Mouse (Mus musculus): ENCODE data around the gene Stx18.

Gene Stx18

GRCm38 (mm10) chr5:38038710-38039592 lies at the start of gene Stx18:
Stx18 (plus strand) TSS chr5:38038742.
- peak; percentile 85 for DNase-seq (ENCODE audit: low spot score)

DNA sequence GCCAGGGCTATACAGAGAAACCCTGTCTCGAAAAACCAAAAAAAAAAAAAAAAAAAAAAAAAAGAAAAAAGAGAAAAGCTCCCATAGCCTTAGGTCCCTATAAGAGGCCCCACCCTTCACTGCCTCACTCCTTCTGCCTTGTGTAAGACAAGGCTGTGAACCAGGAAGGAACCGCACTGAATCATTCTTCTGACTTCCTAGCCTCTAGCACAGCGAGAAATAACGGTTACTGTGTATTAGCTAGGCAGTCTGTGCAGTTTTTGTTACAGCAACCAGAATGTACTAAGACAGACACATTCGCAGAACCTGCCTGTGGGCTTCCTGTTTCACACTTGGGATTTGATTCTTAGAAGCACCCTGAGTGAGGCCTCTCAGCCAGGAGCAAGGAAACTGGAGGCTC lies 46.2 kb upstream of the Stx18 start:
- DNase-seq (ENCODE audit: low spot score): no peak

GRCm38 (mm10) chr5:37998805-37999204 lies 39.7 kb upstream of the Stx18 start:
- DNase-seq (ENCODE audit: low spot score): no peak

- no peak for DNase-seq (ENCODE audit: low spot score)
Observed at GRCm38 (mm10) chr5:38002573-38002972, 36.0 kb upstream of the Stx18 start.

DNA sequence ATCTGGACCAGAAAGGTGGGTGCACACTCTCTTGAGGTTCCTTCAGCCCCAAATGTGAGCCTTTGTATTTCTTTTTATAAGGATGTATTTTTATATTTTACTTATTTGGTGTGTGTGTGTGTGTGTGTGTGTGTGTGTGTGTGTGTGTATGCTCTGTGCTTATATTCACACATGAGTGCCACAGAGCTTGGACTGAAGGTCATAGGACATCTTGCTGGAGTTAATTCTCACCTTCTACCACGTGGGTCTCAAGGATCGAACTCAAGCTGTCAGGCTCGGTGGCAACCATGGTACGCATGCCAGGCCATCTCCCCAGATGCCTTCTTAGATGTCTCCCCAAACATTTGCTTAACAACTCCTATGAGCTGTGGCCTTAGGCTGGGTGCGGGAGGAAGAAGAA lies 33.8 kb upstream of the Stx18 start:
- DNase-seq (ENCODE audit: low spot score): no peak

DNA sequence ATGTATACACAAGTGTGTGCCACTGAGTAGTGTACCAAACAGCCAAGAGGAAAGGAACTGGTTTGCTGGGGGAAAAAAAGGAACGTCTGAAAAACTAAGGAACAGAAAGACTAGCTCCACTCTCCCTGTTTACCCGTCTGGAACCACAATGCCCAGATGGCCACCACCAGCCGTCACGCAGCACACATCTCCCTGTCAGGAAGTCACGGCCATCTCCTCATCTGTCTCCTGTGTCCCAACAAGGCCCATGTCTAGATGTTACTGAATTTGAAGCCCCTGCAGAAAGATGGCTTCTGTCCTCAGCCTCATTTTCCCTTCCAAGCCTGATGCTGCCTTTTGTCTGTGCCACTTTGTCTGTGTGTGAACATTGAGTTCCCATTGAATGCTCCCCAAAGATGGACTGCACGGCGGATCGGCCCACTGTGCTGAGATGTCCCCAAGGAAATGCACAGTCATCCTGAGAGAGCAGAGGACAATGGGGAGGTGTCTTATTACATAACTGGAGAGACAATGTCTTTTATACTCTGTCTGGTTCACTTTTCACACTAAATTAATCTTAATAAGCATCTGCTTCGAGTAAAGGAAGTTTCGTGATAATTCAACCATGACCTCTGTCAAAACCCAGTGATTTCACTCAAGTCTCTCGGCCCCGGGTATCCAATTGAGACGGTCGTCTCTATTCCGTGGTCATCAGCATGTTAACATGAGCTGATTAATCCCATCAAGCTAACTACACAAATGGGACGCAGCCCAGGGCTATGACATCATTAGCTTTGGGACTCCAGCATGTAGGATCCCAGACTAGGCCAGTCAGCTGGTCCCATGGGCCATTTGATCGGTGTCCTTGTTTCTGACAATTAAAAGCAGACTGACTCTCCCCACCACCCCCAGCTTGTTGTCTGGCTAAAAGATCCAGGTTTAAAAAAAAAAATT lies 31.9 kb upstream of the Stx18 start:
- no peak for DNase-seq (ENCODE audit: low spot score)

DNA sequence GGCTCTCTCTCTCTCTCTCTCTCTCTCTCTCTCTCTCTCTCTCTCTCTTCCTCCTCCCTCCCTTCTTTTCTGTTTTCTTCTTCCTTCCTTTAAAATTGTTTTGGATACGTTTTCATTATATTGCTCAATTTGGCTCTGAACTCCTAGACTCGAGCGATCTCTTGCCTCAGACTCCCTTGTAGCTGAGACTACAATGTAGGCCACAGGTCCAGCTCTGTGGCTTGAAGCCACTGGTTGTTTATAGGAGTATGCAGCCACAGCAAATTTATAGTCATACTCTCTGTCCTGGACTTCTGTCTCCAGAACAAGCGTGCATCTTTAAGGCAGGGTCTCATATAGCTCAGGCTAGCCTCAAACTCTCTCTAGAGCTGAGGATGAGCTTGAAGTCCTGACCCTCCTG lies 29.5 kb upstream of the Stx18 start:
- DNase-seq (ENCODE audit: low spot score): no peak

DNA sequence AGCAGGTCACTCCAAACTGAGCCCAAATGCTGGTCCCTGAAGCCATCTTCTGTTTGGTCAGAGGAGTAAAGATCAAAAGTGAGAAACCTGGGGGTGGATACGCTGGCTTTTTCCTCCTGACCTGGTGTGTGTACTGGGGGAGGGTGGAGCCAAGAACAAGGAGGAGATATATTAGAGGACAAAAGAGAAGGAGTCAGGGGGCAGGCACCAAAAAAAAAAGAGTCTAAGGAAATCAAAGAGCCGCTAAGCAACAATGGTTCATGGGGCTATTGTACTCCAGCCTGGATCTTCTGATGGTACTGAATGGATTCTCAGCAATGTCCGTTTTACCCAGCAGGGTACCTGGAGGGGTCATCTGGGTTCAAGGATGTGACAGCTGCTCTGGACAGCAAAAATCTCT lies 23.6 kb upstream of the Stx18 start:
- DNase-seq (ENCODE audit: low spot score): no peak

DNA sequence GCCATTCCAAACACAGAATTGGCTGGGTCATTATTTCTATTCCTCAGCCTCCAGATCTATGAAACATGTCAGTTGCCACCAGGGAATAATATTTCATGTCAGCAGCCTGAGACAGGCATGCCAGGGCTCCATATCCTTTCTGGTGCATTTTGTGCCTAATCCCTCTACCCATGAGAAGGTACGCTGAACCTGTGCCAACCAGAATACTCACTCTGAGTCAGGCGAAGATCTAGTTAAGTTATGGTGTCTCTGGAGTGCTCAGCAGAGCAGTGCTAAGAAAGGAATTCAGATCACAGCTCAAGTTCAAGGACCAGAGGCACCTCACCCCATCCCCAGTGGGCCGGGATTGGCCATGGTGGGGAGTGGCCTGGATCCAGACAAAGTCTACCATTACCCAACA lies 21.6 kb upstream of the Stx18 start:
- DNase-seq (ENCODE audit: low spot score): no peak

DNA sequence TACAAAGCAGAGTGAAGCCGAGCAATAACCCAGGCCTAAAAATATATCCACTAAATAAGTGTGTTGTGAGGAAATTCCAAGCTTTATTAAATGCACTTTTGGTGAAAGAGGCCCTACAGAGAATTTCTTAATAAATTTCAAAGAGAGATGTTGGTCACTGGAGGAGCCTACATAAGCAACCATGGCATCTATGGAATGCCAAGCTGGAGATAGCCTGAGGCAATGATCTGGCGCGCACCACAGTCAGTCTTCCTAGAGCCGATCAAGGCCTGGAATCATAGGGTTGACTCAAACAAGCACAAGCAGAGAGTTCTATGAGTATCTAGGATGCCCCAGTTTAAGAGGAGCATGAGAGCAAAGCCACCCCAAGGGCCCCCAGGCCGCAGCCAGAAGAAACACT lies 10.9 kb upstream of the Stx18 start:
- no peak for DNase-seq (ENCODE audit: low spot score)

DNA sequence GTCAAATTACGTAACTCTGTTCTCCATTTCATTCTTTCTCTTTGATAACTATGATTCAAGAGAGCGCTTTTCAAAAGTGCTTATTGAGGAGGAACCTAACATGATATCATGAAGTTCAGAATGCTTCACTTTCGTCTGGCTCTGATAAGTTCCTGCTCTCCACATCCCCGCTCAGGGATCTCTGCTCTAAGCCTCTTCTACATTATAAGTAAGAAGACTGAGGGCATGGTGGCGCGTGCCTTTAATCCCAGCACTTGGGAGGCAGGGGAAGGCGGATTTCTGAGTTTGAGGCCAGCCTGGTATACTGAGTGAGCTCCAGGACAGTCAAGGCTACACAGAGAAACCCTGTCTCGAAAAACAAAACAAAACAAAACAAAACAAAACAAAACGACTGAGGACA lies 268 bp upstream of the Stx18 start:
- DNase-seq (ENCODE audit: low spot score): no peak

- DNase-seq (ENCODE audit: low spot score): no peak
Observed at GRCm38 (mm10) chr5:38039796-38040195, 1.3 kb downstream of the Stx18 start.

DNA sequence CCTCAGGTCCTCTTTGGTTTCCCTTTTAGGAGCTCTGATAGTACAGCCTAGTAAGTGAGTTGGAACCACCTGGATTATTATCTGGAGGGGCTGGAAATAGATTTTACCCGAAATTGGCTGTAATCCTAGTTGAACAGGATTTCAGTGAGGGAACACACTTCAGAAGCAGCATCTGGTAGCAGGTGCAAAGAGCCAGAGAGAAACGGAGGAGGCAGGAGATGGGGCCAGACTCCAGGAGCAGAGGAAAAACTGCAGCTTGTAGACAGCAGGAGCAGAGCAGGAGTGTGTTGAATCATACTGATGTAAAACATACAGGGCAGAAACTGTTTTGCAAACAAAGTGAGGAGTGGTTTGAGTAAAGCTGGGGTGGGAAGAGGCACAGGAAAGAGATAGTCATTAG lies 6.4 kb downstream of the Stx18 start:
- no peak for DNase-seq (ENCODE audit: low spot score)

DNA sequence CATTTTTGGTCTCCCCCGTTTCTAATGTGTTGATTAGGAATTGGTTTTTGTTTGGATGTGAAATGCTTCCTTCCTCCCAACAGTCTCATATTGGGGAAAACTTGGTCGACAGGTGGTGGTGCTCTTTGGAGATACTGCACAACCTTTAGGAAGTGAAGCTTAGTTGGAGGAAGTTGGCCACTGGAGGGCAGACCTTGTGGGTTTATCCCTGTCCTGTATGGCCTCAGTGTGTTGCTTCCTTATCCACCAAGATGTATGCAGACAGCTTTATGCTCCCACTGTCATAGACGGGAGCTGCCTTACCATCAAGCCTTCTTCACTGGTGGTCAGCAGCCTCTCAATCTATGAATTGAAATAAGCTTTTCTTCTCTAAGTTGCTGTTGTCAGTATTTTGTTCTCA lies 9.6 kb downstream of the Stx18 start:
- DNase-seq (ENCODE audit: low spot score): no peak

GRCm38 (mm10) chr5:38061051-38061450 lies 22.5 kb downstream of the Stx18 start:
- DNase-seq (ENCODE audit: low spot score): no peak

- no peak for DNase-seq (ENCODE audit: low spot score)
Observed at GRCm38 (mm10) chr5:38062709-38063108, 24.2 kb downstream of the Stx18 start.

DNA sequence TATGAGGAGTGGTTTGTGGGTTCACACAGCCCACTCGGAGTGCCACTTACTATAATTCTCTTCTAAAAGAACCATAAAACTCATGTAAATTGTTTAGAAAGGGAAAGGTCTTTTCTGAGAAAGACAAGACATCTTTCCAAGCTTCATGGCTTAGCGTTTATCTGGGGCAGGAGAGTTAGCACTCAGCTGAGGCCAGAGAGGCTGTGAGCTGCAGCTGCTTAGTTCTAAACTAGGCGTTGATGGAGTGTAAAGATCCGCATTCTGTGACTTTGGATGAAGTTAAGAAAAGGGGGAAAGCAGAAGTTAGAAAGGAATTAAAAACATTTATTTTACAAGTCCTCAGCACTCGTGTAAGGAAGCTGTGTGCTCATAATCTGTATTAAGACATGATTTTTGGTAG lies 24.8 kb downstream of the Stx18 start:
- no peak for DNase-seq (ENCODE audit: low spot score)

DNA sequence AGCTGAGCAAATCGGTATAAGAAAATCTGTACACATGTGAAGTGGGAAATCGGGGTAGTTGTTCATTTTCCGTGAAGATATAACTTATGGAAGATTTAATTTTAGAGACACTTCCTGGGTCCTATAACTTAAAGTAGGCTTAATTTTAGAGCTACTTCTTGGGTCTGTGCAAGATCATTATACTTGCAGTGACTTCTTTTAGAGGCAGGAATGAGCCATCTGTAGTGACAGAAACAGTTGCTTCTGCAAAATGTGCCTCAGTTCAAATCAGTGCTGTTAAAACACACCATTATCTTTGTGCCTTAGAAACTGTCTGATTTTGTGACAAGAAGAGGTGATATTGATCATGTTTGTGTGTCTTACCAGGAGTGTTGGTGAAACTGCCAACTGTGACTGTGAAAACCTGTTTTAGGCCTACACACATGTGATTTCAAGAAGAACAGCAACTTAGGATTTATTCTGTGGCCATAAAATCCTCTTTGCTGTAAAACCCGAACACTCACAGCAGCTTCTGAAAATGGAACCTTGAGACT lies 25.6 kb downstream of the Stx18 start:
- no peak for DNase-seq (ENCODE audit: low spot score)

DNA sequence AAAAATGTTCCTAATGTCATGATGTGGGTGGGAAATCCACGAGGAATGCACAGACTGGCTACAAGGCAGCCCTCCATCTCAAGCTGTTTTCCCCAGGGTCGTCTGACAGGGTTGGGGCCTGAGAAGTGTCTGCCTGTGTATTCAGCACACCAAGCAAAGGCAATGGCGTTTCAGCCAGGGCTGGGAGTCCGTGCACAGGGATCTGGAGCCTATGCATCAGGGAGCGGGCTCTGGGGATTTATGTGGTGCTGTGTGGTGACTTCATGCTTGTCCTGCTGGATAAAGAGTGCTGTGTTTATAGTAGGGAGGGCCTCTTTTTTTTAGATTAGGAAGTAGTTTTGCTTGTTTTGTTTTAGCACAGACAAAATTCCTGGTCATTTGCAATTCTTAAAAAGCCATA lies 26.2 kb downstream of the Stx18 start:
- DNase-seq (ENCODE audit: low spot score): no peak

DNA sequence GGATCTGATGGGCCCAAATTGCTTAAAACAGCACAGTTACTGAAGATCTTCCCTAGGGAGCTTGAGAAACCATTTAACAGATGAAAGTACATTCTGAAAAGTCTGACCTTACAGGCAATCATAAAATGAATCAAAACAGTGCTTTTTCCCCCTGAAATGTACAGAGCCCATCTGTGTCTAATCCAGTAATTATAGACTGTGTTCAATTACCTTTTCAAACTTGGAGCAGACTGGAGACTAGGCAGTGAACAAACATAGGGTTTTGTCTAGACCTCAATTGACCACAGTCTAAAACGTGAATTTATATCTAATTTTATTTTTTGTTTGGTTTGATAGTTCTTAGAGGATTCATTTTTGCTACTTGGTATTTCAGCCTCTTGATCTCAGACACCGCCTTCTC lies 26.9 kb downstream of the Stx18 start:
- DNase-seq (ENCODE audit: low spot score): no peak

GRCm38 (mm10) chr5:38066606-38067005 lies 28.1 kb downstream of the Stx18 start:
- DNase-seq (ENCODE audit: low spot score): no peak

GRCm38 (mm10) chr5:38076326-38076725 lies 37.8 kb downstream of the Stx18 start:
- DNase-seq (ENCODE audit: low spot score): no peak

- no peak for DNase-seq (ENCODE audit: low spot score)
Observed at GRCm38 (mm10) chr5:38078575-38078974, 40.0 kb downstream of the Stx18 start.
